Mouse (Mus musculus) stomach, postnatal 0 days (tissue): ENCODE results near the gene Snx29.

ENCODE experiments used
- CTCF ChIP-seq: IDR thresholded peaks from 2 replicates; pipeline ENCODE4 v1.5.1; 2016; ENCODE audit warnings: antibody characterized with exemption, low read depth, mild to moderate bottlenecking, moderate library complexity
- EP300 ChIP-seq: optimal IDR thresholded peaks from 2 replicates; pipeline ENCODE3; 2016; ENCODE audit warnings: antibody characterized with exemption

GRCm38 (mm10) chr16:11795758-11796460, 473.2 kb downstream of the Snx29 start:
- TF ChIP-seq CTCF (no peak), EP300 (no peak)
